Mouse (Mus musculus) liver, embryonic 16.5 days (tissue): ENCODE data around the gene Ccnj. TPM values are rescaled to one million over a fixed set of nuclear protein-coding genes. Genes with fewer than 3 reads are reported as not detected.

Experiments used
- ATAC-seq: fragments of 200-750 bp; cut with Nextera tagmentation; 2 replicates; pipeline ENCODE4 v1.8.0; 2017; ENCODE audit warnings: low read depth, mild to moderate bottlenecking, moderate number of reproducible peaks, moderate library complexity
- H3K27ac ChIP-seq: fragments of 300-500 bp; sonication (generic); 2 replicates; pipeline ENCODE4 v1.5.1; 2014; ENCODE audit warnings: mild to moderate bottlenecking, low read length
- H3K27me3 ChIP-seq: fragments of 300-500 bp; sonication (generic); 2 replicates; pipeline ENCODE4 v1.6.1; 2014; ENCODE audit warnings: low read depth, low read length, mixed read lengths; ENCODE audit not compliant: control insufficient read depth, insufficient read depth
- H3K36me3 ChIP-seq: fragments of 300-500 bp; sonication (generic); 2 replicates; pipeline ENCODE4 v1.6.1; 2014; ENCODE audit warnings: mild to moderate bottlenecking; ENCODE audit not compliant: control insufficient read depth, insufficient read depth
- H3K4me1 ChIP-seq: fragments of 300-500 bp; sonication (generic); 2 replicates; pipeline ENCODE4 v1.6.1; 2014; ENCODE audit warnings: low read depth, low read length, mixed read lengths; ENCODE audit not compliant: control insufficient read depth
- H3K4me2 ChIP-seq: fragments of 300-500 bp; sonication (generic); 2 replicates; pipeline ENCODE4 v1.6.1; 2014; ENCODE audit warnings: low read depth, low read length, mixed read lengths
- H3K4me3 ChIP-seq: fragments of 300-500 bp; sonication (generic); 2 replicates; pipeline ENCODE4 v1.5.1; 2014; ENCODE audit warnings: low read depth, mild to moderate bottlenecking, low read length
- H3K9ac ChIP-seq: fragments of 300-500 bp; sonication (generic); 2 replicates; pipeline ENCODE4 v1.6.1; 2014; ENCODE audit warnings: low read depth, low read length
- H3K9me3 ChIP-seq: fragments of 300-500 bp; sonication (generic); replicated peaks from 2 replicates; pipeline ENCODE4 v1.6.1; 2016; ENCODE audit warnings: low read length; ENCODE audit not compliant: control insufficient read depth
- WGBS: fragments of 180-500 bp; shearing (Covaris S2); extraction: QIAGEN DNeasy Blood & Tissue Kit; methylation state at CpG from one replicate; pipeline ENCODE4 v1.1.7; 2014; ENCODE audit not compliant: insufficient replicate concordance; 5-methylcytosine and 5-hydroxymethylcytosine counted together
- polyA plus RNA-seq: library from polyadenylated mRNA; unstranded; fragments of >200 nt; fragmentation: Nextera tagmentation; extraction: Ambion mirVana; gene quantifications from 2 replicates; pipeline ENCODE4 v1.2.1, GENCODE M21; 2015

Ccnj gene
- polyA plus RNA-seq, result 2.6 TPM in 2 replicates

GRCm38 (mm10) chr19:40830703-40831415, at the start of gene Ccnj:
Gene Ccnj (plus strand): TSS chr19:40831279.
- Histone ChIP-seq H3K27me3 (no peaks in the 10 kb centered on the region; the same call in 1 of the 2 replicates), H3K36me3 (no peaks in the 10 kb centered on the region), H3K9me3 (no peaks in the 10 kb centered on the region), H3K4me2 (peak within 1 kb of the TSS; percentile 85), H3K4me1 (peaks cover 14% of the 10 kb centered on the region), H3K4me3 (peak within 1 kb of the TSS; percentile 85), H3K27ac (peak within 1 kb of the TSS; percentile 51), H3K9ac (peak within 1 kb of the TSS; percentile 89)
- under 1% methylated on average over 71 of the region's 71 CpGs for WGBS
- ATAC-seq, result peak; percentile 100

GRCm38 (mm10) chr19:40788004-40788714, 42.9 kb upstream of the Ccnj start:
- 54% methylated on average over 15 of the region's 15 CpGs for WGBS
- ATAC-seq, result no peak

GRCm38 (mm10) chr19:40788715-40789084, 42.4 kb upstream of the Ccnj start:
- no peaks in the 10 kb centered on the region for H3K9me3 ChIP-seq
- H3K36me3 ChIP-seq, result no peaks in the 10 kb centered on the region
- H3K4me2 ChIP-seq, result no peak overlapping the region
- ATAC-seq, result no peak
- WGBS, result 68% methylated on average over 2 of the region's 2 CpGs
- H3K9ac ChIP-seq, result no peak overlapping the region
- H3K27ac ChIP-seq, result no peak overlapping the region
- no peaks in the 10 kb centered on the region for H3K27me3 ChIP-seq
- no peak overlapping the region for H3K4me3 ChIP-seq
- H3K4me1 ChIP-seq, result no peaks in the 10 kb centered on the region

More at GRCm38 (mm10) chr19:40788004-40788714, 42.9 kb upstream of the Ccnj start:
- Histone ChIP-seq H3K36me3 (no peaks in the 10 kb centered on the region), H3K9me3 (no peaks in the 10 kb centered on the region), H3K4me2 (no peak overlapping the region), H3K9ac (no peak overlapping the region), H3K4me3 (no peak overlapping the region), H3K27me3 (no peaks in the 10 kb centered on the region), H3K4me1 (no peaks in the 10 kb centered on the region), H3K27ac (no peak overlapping the region)

- peak; percentile 56 for ATAC-seq
- no peaks in the 10 kb centered on the region for H3K27me3 ChIP-seq
- no peak overlapping the region for H3K9ac ChIP-seq
- no peak overlapping the region for H3K4me3 ChIP-seq
- H3K36me3 ChIP-seq, result no peaks in the 10 kb centered on the region
- peaks cover 4% of the 10 kb centered on the region; the same call in 1 of the 2 replicates for H3K4me1 ChIP-seq
- no peaks in the 10 kb centered on the region for H3K9me3 ChIP-seq
- 54% methylated on average over 7 of the region's 7 CpGs for WGBS
- H3K27ac ChIP-seq, result no peak overlapping the region
- no peak overlapping the region for H3K4me2 ChIP-seq
Observed at GRCm38 (mm10) chr19:40805176-40805737, 25.8 kb upstream of the Ccnj start.

- ATAC-seq, result no peak
- Histone ChIP-seq H3K36me3 (no peaks in the 10 kb centered on the region), H3K9me3 (no peaks in the 10 kb centered on the region), H3K27me3 (no peaks in the 10 kb centered on the region), H3K4me3 (no peak overlapping the region), H3K4me2 (no peak overlapping the region), H3K27ac (no peak overlapping the region), H3K9ac (no peak overlapping the region), H3K4me1 (peaks cover 29% of the 10 kb centered on the region)
- 52% methylated on average over 7 of the region's 7 CpGs for WGBS
Observed at GRCm38 (mm10) chr19:40809858-40810257, 21.2 kb upstream of the Ccnj start.

- Histone ChIP-seq H3K27me3 (no peaks in the 10 kb centered on the region), H3K9ac (no peak overlapping the region; the same call in 1 of the 2 replicates), H3K27ac (peak overlapping the region; percentile 94), H3K4me2 (no peak overlapping the region), H3K9me3 (no peaks in the 10 kb centered on the region), H3K4me1 (peaks cover 26% of the 10 kb centered on the region), H3K36me3 (no peaks in the 10 kb centered on the region), H3K4me3 (no peak overlapping the region)
- WGBS, result 68% methylated on average over 4 of the region's 4 CpGs
- no peak for ATAC-seq
Observed at GRCm38 (mm10) chr19:40811840-40812239, 19.2 kb upstream of the Ccnj start.

- Histone ChIP-seq H3K9me3 (no peaks in the 10 kb centered on the region), H3K27me3 (no peaks in the 10 kb centered on the region), H3K9ac (peak overlapping the region; percentile 48), H3K36me3 (no peaks in the 10 kb centered on the region), H3K4me1 (peaks cover 28% of the 10 kb centered on the region), H3K4me3 (peak overlapping the region; percentile 38), H3K27ac (peak overlapping the region; percentile 94), H3K4me2 (peak overlapping the region; percentile 62)
- peak; percentile 54 for ATAC-seq
- WGBS, result 17% methylated on average over 3 of the region's 3 CpGs
Observed at GRCm38 (mm10) chr19:40812778-40813177, 18.3 kb upstream of the Ccnj start.

- WGBS, result 18% methylated on average over 14 of the region's 14 CpGs
- Histone ChIP-seq H3K4me3 (peak overlapping the region; percentile 38), H3K27me3 (no peaks in the 10 kb centered on the region), H3K27ac (peak overlapping the region; percentile 94), H3K9me3 (no peaks in the 10 kb centered on the region), H3K4me2 (peak overlapping the region; percentile 62), H3K9ac (peak overlapping the region; percentile 54), H3K36me3 (no peaks in the 10 kb centered on the region), H3K4me1 (peaks cover 34% of the 10 kb centered on the region)
- ATAC-seq, result peak; percentile 98
Observed at GRCm38 (mm10) chr19:40813385-40813784, 17.7 kb upstream of the Ccnj start.
